Mouse (Mus musculus) retina, adult 2 months (tissue): ENCODE results near the gene Cib2.
A peak's percentile ranks its signal among the peaks of the same experiment; 100 is the strongest.
"Not testable (repeated sequence)": the region's sequence is repeated elsewhere in the genome, so short reads cannot be mapped to it uniquely, and the experiment has no call there.

ENCODE experiments used
- DNase-seq: peaks from one replicate; pipeline ENCODE4 v3.0.0-alpha.2; 2012; ENCODE audit warnings: low read depth, low spot score

Cib2 gene

DNA sequence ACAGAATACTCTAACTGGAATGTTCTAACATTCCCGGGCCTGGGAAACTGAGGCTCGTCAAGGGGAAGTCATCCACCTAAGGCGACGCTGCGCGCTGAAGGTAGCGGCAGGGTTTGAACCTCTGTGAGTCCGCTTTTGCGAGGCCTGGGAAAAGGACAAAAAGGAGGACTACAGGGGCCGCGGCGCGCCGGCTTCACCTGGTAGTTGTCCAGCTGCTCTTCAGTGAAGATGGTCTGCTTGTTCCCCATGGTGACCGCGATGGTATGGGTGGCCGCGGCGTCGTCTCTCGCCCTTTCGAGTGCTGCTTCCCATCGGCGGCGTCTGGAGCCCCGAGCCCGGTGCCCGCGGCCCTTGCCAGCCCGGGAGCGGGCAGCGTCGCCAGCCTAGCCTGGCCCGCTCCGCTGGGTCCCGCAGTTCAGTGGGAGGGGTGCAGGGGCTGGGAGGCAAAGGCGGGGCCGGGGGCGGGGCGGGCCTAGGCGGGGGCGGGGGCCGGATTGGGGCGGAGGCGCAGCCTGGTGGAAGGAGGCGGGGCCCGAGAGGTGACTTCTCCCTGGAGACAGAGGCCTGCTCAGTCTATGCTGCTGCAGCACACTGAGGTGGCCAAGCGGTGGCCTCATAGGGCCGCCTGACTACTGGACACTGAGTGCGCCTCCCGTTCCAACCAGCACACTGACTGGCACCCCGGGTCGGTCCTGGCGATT, at the start of gene Cib2:
TSS of gene Cib2 (minus strand) at position 448 of the 701 bp plus-strand sequence.
- DNase-seq: peak; percentile 32

DNA sequence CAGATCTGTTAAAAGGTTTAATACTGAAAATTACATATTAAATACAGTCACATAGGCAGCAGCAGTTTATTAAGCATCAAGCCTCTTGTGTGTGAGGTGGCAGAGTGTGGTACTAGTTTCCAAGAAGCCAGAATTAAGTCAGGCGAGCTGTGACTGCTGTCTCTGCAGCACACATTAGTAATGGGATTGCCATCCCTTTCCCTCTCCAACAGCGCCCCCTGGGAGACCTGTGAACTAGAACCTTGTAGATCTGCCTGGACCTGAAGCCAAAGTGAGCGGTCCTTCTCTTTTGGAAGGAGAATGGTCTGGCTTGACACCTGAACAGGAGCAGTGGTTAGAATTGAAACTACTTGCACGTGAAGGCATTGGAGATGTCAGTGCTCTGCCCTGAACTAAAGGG, 44.9 kb upstream of the Cib2 start:
- DNase-seq: peak; percentile 50

DNA sequence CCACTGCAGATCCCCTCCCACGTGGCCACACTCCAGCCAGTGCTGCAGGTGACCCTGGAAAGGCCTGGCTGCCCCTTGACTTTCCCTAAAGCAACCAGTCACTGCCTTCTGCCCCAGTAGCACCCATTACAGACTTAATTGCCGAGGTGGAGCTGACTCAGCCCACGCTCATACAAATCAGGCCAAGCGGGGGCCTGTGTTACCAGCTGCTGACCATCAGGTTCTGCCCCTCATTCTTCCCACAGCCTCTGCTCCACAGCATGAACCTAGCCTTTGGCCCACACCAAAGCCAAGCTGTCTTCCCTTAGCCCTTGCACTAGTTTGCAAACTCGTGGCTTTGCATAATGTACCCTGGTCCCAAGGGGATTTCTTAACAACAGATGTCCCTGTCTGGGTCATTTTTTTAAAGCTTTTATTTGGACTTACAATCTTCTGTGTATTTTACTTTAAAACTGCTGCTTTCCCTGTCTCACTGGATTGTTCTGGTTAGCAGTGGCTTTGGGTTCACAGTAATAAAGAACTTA, 44.2 kb upstream of the Cib2 start:
- DNase-seq: no peak

DNA sequence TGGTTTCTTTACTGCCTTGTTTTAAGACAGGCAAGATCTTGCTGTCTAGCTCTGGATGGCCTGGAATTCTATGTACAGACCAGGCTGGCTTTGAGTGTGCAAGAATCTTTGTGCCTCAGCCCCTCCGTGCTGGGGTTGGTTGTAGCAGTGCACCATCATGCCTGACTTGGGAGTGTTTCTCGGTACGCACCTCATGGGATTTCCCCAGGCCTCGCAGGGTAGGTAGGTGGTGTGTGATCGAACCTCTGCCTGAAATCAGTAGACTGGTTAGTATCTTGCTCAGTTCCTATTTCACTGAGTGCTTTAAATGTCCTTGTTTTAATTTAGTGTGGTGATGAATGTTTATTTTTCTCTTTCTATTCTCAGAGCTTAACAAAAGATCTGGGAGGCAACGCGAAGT, 42.9 kb upstream of the Cib2 start:
- DNase-seq: no peak

DNA sequence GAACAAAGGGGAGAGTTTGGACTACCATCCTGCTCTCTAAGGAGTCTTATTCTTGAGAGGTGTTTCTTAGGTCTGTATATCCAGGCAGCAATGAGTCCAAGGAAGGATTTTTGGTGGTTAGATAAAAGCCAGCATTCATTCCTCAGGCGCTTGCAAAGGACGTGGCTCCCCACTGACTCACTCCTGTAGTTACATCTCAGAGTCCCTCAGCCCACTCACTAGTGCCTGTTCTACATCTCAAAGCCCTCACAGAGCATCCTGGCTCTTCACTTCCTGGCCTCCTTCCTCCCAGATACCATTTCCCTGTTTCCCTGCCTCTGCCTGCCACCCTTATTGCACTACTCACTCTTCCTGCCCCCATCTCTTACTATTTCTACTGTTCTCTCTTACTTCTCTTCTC, 42.4 kb upstream of the Cib2 start:
- no peak for DNase-seq

DNA sequence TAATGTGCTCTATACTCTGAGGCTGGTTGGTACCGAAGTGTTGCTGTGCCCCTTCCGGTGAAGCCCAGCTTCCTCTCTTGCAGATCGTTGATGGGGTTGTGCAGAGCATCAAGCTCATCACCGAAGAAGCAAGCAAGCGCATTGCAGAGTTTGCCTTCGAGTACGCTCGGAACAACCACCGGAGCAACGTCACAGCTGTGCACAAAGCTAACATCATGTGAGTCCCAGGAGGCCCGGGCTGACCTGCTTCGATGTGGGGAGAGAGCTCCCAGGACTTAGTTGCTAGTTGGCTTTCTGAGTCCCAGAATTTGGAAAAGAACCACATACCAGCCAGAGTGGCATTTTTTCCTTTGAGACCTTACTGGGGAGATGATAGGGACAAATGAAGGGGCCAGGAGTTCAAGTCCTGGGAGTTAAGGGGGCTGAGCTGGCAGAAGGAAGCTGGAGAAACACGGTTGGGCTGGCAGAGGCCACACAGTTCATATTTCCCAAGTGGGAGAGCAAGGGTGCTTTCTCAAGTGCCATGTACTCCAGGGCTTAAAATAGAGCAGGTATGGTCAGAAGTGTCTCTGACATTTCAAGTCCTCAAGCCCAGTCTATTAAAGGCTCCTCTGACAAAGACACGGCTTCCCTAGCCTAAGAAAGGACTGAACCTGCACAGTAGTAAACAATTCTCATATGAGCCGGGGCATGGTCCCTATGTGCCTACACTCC, 36.9 kb upstream of the Cib2 start:
- no peak for DNase-seq

DNA sequence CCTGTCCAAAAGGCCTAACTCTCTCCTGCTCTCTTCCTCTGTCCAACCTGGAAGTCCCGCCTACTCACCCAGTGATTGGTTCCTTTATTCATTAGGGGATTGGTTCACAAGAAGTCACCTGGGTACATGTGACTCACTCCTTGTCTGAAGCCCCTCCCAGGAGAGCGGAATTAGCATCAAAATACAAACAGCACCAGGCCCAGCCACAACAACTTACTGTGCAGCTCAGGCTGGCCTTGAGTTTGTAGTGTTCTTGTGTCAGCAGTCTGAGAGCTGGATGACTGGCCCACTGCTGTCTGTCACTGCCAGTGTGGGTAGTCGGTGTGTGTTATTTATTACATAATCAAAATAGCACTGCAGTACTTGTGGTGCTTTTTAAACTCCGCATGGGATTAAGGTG, 33.6 kb upstream of the Cib2 start:
- DNase-seq: not testable (repeated sequence)

DNA sequence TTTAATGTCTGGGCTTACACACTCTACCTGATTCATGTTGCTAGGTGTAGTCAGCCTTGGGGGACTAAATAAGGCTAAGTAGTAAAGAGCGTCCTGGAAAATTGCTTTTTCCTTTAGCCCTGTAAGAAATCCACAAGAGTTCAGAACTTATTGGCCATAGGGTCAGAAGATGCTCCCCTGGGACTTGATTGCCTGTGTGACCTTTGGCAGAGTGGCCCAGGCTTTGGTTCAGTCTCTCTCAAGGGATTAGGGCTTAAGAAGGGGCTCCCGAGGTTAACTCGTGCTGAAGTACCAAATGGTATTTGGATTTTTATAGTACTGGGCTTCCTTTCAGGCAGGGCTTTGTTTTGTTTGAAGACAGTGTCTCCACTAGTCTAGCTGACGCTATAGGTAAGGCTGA, 27.8 kb upstream of the Cib2 start:
- no peak for DNase-seq

DNA sequence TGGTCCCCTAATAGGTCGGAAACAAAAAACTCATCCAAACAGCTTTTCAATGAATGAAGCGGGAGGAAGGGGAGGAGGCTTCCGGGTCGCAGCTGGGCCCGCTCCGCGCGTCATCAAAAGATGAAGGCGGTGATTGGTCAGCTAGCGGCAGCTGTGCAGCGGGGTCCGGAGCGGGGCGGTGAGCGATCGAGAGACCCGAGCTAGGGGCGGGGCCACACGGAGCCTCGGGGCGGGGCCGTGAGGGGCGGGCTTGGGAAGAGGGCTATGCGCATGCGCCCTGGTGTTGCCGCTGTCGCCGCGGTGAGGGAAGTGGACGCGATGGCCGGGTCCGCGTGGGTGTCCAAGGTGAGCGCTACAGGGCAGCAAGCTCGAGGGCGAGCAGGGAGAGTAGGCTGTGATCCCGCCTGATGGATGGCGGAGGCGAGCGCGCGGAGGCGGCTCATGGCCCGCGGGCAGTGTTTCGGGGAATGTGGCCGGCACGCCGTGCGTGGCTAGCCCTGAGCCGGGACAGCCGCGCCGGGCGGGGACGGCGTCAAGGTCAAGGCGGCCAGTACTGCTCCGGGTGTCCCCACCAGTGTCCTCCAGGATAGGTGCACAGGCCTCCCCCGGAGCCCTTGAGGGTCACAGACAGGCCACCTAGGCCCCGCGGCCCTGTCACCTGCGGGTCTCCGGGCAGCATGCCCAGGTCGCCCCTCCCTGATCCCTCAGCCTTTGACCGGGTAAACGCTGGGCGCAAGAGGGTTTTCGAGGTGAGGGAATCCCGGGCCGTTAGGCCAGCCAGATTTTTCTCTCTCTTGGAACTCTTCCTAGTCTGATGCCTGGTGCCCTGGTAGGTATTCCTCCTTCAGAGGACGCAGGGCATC, 26.4 kb upstream of the Cib2 start, which contains the start of gene Idh3a:
TSS of gene Idh3a (plus strand) at position 136 of the 863 bp plus-strand sequence.
- DNase-seq: peak; percentile 79

DNA sequence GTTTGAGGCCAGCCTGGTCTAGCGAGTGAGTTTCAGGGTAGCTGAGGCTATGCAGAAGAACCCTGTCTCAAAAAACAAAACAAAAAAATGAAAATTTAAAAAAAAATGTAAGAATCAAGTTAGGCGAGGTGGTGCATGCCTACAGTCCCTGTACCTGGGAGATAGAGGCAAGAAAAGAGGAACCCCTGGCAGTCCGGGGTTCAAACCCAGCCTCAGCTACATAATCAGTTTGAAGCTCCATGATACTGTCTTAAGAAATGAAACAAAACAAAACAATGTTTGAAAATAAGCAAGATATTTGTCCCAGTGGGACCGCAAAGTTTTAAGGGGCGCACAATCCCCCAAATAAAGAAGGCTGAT, 25.8 kb upstream of the Cib2 start:
- no peak for DNase-seq

DNA sequence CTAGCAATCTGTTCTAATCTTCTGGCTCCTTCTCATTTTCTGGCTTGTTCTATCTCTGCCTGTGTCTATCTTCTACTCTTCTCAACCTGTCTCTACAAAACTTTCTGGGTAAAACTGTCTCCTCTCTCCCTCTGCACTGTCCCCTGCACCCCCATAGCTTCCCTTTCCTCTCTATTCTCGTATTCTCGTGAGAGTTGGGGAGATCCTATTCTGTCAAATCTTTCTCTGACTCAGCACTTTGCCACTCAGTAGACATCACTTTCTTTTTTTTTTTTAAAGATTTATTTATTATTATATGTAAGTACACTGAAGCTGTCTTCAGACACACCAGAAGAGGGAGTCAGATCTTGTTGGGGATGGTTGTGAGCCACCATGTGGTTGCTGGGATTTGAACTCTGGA, 24.1 kb upstream of the Cib2 start:
- DNase-seq: not testable (repeated sequence)

DNA sequence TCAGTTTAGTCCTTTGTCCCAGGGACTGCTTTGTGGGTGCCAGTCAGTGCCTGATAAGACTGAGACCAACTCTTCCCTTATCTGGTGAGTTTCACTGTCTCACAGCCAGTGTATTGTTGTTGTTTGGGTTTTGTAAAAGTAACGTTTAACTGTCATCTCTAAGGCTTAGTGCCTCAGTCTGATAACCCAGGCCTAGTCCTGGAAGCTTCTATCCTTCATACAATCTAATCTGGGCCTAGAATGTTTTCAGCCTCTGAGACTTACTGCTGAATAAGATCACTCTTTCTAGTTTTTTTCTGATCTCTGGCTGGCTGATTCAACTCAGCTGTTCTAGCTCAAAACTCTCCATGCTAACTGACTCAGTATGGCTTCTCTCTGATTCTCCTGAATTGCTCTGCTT, 23.7 kb upstream of the Cib2 start:
- DNase-seq: no peak

DNA sequence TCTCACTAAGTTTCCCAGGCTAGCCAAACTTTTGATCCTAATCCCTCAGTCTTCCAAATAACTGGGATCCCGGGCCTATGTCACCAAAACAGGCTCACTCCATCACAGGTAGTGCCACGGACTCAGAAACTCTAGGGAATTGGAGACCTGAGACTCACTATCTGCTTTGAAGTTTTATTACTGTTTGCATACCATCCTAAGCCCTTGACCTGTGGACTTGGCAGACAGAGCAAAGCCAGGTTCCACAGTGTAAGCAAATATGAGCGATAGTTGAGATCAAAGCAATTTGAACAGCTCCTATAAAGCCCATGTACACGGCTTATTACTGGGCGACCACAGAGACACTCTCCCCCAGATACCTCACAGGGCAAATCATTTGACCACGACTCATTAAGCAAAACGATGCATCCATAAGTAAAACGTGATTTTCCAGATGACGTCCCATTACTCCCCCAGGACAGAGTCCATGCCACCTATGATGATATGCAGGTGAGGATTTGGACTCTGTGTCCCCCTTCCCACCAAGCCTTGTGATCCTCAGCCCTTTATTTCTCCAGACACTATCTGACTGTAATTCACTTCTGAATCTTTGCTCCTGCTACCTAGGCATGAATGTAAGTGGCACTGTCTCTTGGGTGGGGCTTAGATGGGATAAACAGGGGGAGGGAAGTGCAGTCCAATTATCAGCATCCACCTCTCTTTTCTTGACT, 11.3 kb upstream of the Cib2 start:
- no peak for DNase-seq

DNA sequence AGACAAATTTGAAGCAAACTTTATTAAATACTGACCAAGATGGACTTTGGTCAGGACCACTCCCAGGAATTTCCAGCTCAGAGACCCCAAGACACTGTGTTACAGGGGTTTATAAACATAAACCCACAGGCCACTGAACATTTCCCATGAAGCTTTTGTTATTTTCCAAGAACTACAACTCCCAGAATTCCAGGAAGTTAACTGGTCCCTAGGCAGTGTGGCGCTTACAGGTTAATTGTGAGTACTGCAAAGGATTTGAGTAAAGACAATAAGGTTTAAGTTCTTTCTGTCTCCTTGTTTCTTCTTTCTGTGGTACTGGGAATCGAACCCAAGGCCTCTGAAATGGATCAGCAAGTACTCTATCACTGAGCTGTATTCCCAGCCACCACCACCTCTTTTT, 8.7 kb upstream of the Cib2 start:
- DNase-seq: no peak

DNA sequence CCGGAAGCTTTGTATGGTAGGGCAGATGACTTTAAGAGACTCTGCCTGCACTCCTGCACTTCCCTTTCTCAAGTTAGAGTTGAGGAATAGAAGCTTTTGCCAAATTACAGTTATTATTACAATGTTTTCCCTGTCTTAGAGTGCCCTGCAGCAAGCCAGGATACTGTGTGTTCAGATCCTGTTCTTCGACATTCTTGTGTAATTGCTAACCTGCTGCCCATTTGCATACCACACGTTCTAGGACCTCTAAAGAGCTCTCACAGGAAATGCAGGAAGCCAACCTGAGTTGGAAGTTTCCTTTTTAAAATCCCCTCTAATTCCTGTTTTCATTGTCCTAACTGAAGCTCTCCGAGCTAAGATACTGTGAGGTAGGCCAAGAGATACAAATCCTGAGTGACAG, 6.9 kb upstream of the Cib2 start:
- DNase-seq: no peak

DNA sequence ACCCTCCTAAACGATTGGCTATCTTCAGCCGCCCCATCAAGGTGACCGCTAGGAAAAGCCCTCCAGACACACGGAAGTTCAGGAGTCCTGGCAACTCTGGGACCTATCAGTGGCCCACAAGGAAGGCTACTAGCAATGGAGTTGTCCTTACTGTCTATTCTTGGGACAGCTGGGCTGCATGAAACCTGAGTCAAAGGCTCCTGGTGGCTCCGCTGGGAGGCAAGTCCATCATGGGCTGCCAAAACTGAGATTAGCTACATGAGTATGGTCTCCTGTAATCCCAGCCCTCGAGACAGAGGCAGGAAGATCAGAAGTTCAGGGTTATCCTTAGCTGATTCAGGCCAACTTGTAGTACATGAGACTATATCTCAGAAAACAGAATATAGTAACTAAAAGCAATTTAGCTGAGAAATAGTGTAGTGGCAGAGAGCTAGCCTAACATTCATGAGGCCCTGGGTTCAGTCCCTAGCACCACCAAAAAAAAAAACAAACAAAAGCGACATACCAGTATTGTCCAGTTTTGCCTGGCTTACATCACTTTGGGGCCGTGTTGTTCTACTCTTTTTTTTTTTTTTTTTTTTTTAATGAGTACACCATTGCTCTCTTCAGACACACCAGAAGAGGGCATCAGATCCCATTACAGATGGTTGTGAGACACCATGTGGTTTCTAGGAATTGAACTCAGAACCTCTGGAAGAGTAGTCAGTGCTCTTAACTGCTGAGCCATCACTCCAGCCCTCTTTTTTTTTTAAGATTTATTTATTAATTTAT, 998 bp upstream of the Cib2 start:
- DNase-seq: no peak

DNA sequence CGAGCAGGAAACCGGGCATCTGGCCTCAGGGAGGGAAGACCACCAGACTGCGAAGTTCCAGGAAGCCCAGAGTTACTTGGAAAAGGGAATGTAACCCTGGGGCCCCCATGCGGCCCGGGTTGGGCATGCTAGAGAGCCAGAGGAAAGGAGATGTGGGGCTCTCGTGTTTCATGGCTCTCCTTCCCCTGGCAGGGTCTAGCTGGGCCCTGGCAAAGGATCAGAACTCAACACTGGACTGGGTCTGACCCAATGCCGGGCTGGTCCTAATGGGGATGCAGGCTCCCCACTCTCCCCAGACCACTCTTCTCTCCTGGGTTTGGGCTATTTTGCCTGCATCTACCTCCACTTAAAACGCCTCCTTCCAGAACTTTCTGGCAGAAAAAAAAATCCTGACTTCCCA, 1.3 kb downstream of the Cib2 start:
- no peak for DNase-seq

DNA sequence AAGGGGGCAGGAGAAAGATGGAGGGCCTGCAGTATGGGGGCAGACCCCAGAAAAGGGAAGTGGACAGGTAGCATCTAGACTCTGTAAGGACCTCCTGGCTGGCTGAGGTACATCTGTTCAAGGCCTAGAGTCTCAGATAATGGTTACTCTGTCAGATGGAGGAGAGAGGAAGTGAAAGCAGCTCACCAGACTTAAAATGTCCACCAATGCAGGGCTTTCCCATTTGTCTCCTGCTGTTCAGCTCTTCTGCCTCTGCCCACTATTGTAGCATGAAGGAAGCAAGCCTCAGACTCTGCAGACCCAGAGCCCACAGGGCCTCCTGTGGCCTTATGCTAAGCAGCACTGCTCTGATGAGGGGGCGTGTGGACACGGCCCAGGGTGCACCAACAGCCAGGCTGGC, 5.0 kb downstream of the Cib2 start:
- no peak for DNase-seq

DNA sequence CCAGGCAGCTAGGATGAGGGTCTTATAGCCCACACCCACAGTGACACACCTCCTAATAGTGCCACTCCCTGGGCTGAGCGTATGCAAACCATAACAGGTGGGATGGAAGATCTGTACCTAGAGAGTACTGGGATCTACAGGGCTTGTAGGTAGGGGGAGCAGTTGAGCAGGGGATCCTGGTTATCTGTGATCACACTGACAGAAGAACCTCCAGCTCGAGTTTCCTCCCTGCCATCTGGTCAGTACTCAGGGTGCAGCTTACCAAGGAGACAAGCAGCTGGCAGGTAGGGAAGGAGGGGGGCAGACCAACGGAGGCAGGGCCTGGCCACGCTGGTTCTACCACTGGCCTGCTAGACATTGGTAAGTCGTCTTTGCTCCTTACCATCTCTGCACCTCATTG, 7.6 kb downstream of the Cib2 start:
- DNase-seq: peak; percentile 26

DNA sequence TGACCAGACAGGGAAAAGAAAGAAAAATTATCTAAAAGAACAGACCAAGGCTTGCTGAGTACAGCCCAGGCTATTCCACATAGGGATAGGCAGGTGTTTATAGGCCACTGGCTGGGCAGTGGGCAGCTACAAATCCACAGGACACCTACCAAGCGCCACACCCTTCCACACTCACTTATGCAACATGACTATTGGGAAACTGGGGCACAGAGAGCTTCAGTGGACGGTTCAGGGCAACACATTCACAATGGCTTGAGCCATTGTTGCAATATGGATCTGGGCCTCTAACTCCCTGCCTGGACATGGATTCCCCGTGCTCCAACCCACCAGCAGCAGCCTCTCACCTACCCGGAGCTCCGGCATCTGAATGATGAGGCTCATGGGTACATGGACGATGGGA, 10.6 kb downstream of the Cib2 start:
- no peak for DNase-seq

DNA sequence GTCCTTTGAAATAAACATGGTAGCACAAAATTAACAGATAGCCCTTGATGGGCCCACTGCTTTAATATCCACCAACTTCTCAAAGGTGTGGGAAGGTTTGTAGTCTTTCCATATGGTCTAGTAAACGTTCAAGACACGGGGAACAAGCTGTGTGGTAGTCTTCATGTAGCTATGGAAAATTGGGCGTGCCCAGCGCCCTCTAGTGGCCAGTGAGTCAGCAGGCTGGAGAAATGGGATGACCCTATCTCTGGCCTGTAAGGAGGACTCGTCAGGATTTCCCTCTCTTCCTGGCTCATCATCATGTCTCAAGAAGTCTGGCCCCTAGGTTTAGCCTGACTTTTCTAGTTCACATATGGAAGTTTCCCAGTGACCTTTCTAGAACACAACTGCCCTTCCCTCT, 12.5 kb downstream of the Cib2 start:
- peak; percentile 59 for DNase-seq
